Mouse (Mus musculus) kidney, embryonic 16.5 days (tissue): Measurements from ENCODE around the gene Zfp354a. TPM values are rescaled to one million over a fixed set of nuclear protein-coding genes. Genes with fewer than 3 reads are reported as not detected.
A peak's percentile ranks its signal among the peaks of the same experiment; 100 is the strongest.
"Not testable (repeated sequence)": the region's sequence is repeated elsewhere in the genome, so short reads cannot be mapped to it uniquely, and the experiment has no call there.

Experiments
- ATAC-seq: fragments of 200-750 bp; cut with Nextera tagmentation; 2 replicates; pipeline ENCODE4 v1.8.0; 2017; ENCODE audit warnings: moderate TSS enrichment; ENCODE audit not compliant: low FRiP score, low TSS enrichment
- H3K27ac ChIP-seq: fragments of 300-500 bp; sonication (generic); 2 replicates; pipeline ENCODE4 v1.5.1; 2014; ENCODE audit warnings: low read length
- H3K27me3 ChIP-seq: fragments of 300-500 bp; sonication (generic); 2 replicates; pipeline ENCODE4 v1.6.1; 2014; ENCODE audit warnings: low read length, control low read depth, mixed read lengths; ENCODE audit not compliant: insufficient read depth
- H3K36me3 ChIP-seq: fragments of 300-500 bp; sonication (generic); 2 replicates; pipeline ENCODE4 v1.6.1; 2014; ENCODE audit warnings: low read length, control low read depth, mixed read lengths; ENCODE audit not compliant: insufficient read depth
- H3K4me1 ChIP-seq: fragments of 300-500 bp; sonication (generic); 2 replicates; pipeline ENCODE4 v1.6.1; 2014; ENCODE audit warnings: low read length, control low read depth, mixed read lengths; ENCODE audit not compliant: insufficient read depth
- H3K4me2 ChIP-seq: fragments of 300-500 bp; sonication (generic); replicated peaks from 2 replicates; pipeline ENCODE4 v1.6.1; 2014; ENCODE audit warnings: low read depth, low read length
- H3K4me3 ChIP-seq: fragments of 300-500 bp; sonication (generic); 2 replicates; pipeline ENCODE4 v1.5.1; 2014; ENCODE audit warnings: mild to moderate bottlenecking, low read length
- H3K9ac ChIP-seq: fragments of 300-500 bp; sonication (generic); replicated peaks from 2 replicates; pipeline ENCODE4 v1.6.1; 2014; ENCODE audit warnings: low read length
- H3K9me3 ChIP-seq: fragments of 300-500 bp; sonication (generic); 2 replicates; pipeline ENCODE4 v1.6.1; 2016; ENCODE audit warnings: low read length, control low read depth
- WGBS: fragments of 180-500 bp; shearing (Covaris S2); extraction: QIAGEN DNeasy Blood & Tissue Kit; methylation state at CpG from one replicate; pipeline ENCODE4 v1.1.7; 2014; 5-methylcytosine and 5-hydroxymethylcytosine counted together
- polyA plus RNA-seq: library from polyadenylated mRNA; unstranded; fragments of >200 nt; fragmentation: Nextera tagmentation; extraction: Ambion mirVana; gene quantifications from 2 replicates; pipeline ENCODE4 v1.2.1, GENCODE M21; 2015

Zfp354a gene
- 13.5 and 14.2 TPM in 2 replicates for polyA plus RNA-seq

- H3K36me3 ChIP-seq: 0 out of 2 replicates have a peak, but pooled peaks cover 6% of the 10 kb centered on the region
- peak within 1 kb of the TSS; percentile 83 for H3K9ac ChIP-seq
- H3K9me3 ChIP-seq: no peaks in the 10 kb centered on the region
- under 1% methylated on average over 32 of the region's 32 CpGs for WGBS
- peak; percentile 95 for ATAC-seq
- peak within 1 kb of the TSS; percentile 64 for H3K4me3 ChIP-seq
- H3K4me2 ChIP-seq: peak within 1 kb of the TSS; percentile 75
- no peaks in the 10 kb centered on the region for H3K27me3 ChIP-seq
- peaks cover 8% of the 10 kb centered on the region for H3K4me1 ChIP-seq
- peak within 1 kb of the TSS; percentile 5; the same call in 1 of the 2 replicates for H3K27ac ChIP-seq
Observed at GRCm38 (mm10) chr11:51059151-51059571, at the start of gene Zfp354a. TSS of gene Zfp354a (plus strand) at chr11:51059257.

- Histone ChIP-seq H3K4me1 (no peaks in the 10 kb centered on the region), H3K27me3 (no peaks in the 10 kb centered on the region), H3K36me3 (no peaks in the 10 kb centered on the region), H3K9ac (no peak overlapping the region), H3K4me3 (no peak overlapping the region), H3K27ac (no peak overlapping the region), H3K9me3 (no peaks in the 10 kb centered on the region), H3K4me2 (no peak overlapping the region)
- no peak for ATAC-seq
- WGBS: 63% methylated on average over 5 of the region's 5 CpGs
Observed at GRCm38 (mm10) chr11:51011821-51012220, 47.2 kb upstream of the Zfp354a start.

GRCm38 (mm10) chr11:51013936-51014335 lies 45.1 kb upstream of the Zfp354a start, which contains the start of gene Olfr54:
TSS of gene Olfr54 (plus strand) at chr11:51014236.
- H3K27me3 ChIP-seq: no peaks in the 10 kb centered on the region
- ATAC-seq: no peak
- 73% methylated on average over 1 of the region's 1 CpGs for WGBS
- no peaks in the 10 kb centered on the region for H3K36me3 ChIP-seq
- H3K4me2 ChIP-seq: no peak within 1 kb of the TSS
- H3K9ac ChIP-seq: no peak within 1 kb of the TSS
- H3K4me1 ChIP-seq: no peaks in the 10 kb centered on the region
- no peak within 1 kb of the TSS for H3K4me3 ChIP-seq
- no peak within 1 kb of the TSS for H3K27ac ChIP-seq
- H3K9me3 ChIP-seq: no peaks in the 10 kb centered on the region

GRCm38 (mm10) chr11:51016341-51016740 lies 42.7 kb upstream of the Zfp354a start:
- H3K27me3 ChIP-seq: no peaks in the 10 kb centered on the region
- H3K9me3 ChIP-seq: no peaks in the 10 kb centered on the region
- no peak overlapping the region for H3K27ac ChIP-seq
- no peak overlapping the region for H3K4me3 ChIP-seq
- H3K4me1 ChIP-seq: no peaks in the 10 kb centered on the region
- no peak for ATAC-seq
- no peak overlapping the region for H3K9ac ChIP-seq
- H3K36me3 ChIP-seq: no peaks in the 10 kb centered on the region
- 55% methylated on average over 2 of the region's 2 CpGs for WGBS
- H3K4me2 ChIP-seq: no peak overlapping the region

GRCm38 (mm10) chr11:51026811-51027210 lies 32.2 kb upstream of the Zfp354a start:
- not testable (repeated sequence) for H3K4me1 ChIP-seq, H3K9ac ChIP-seq, H3K4me3 ChIP-seq, ATAC-seq, H3K9me3 ChIP-seq, H3K4me2 ChIP-seq, H3K27ac ChIP-seq, H3K27me3 ChIP-seq, H3K36me3 ChIP-seq
- WGBS: 87% methylated on average over 11 of the region's 11 CpGs

GRCm38 (mm10) chr11:51029381-51029780 lies 29.7 kb upstream of the Zfp354a start:
- H3K27ac ChIP-seq, H3K4me1 ChIP-seq, H3K9me3 ChIP-seq, H3K9ac ChIP-seq, ATAC-seq, H3K27me3 ChIP-seq, H3K4me2 ChIP-seq, H3K4me3 ChIP-seq, H3K36me3 ChIP-seq: not testable (repeated sequence)
- 39% methylated on average over 8 of the region's 8 CpGs for WGBS

GRCm38 (mm10) chr11:51030225-51030624 lies 28.8 kb upstream of the Zfp354a start:
- Histone ChIP-seq H3K9me3 (no peaks in the 10 kb centered on the region), H3K4me1 (no peaks in the 10 kb centered on the region), H3K36me3 (no peaks in the 10 kb centered on the region), H3K4me3 (no peak overlapping the region), H3K9ac (no peak overlapping the region), H3K4me2 (no peak overlapping the region), H3K27me3 (no peaks in the 10 kb centered on the region), H3K27ac (no peak overlapping the region)
- 48% methylated on average over 2 of the region's 2 CpGs for WGBS
- peak; percentile 67; the same call in 1 of the 2 replicates for ATAC-seq

- H3K9me3 ChIP-seq: no peaks in the 10 kb centered on the region
- ATAC-seq: no peak
- WGBS: 38% methylated on average over 1 of the region's 1 CpGs
- no peak overlapping the region for H3K4me2 ChIP-seq
- H3K4me1 ChIP-seq: no peaks in the 10 kb centered on the region
- H3K36me3 ChIP-seq: no peaks in the 10 kb centered on the region
- no peak overlapping the region for H3K9ac ChIP-seq
- no peak overlapping the region for H3K4me3 ChIP-seq
- H3K27ac ChIP-seq: no peak overlapping the region
- no peaks in the 10 kb centered on the region for H3K27me3 ChIP-seq
Observed at GRCm38 (mm10) chr11:51032851-51033250, 26.2 kb upstream of the Zfp354a start.

GRCm38 (mm10) chr11:51034141-51034540 lies 24.9 kb upstream of the Zfp354a start:
- H3K36me3 ChIP-seq, ATAC-seq, H3K4me1 ChIP-seq, H3K27me3 ChIP-seq, H3K4me2 ChIP-seq, H3K9ac ChIP-seq, H3K27ac ChIP-seq, H3K9me3 ChIP-seq, H3K4me3 ChIP-seq: not testable (repeated sequence)

- H3K27ac ChIP-seq: no peak overlapping the region
- H3K4me3 ChIP-seq: no peak overlapping the region
- no peaks in the 10 kb centered on the region for H3K9me3 ChIP-seq
- no peaks in the 10 kb centered on the region for H3K36me3 ChIP-seq
- no peak for ATAC-seq
- H3K4me2 ChIP-seq: no peak overlapping the region
- no peaks in the 10 kb centered on the region for H3K4me1 ChIP-seq
- 86% methylated on average over 2 of the region's 2 CpGs for WGBS
- H3K27me3 ChIP-seq: no peaks in the 10 kb centered on the region
- no peak overlapping the region for H3K9ac ChIP-seq
Observed at GRCm38 (mm10) chr11:51035951-51036350, 23.1 kb upstream of the Zfp354a start.
